Comparison of ENCODE assay signal across 8 mouse cellular contexts in genomic region chr19:6235084-6236052, GRCm38 (mm10). TPM values are rescaled to one million over a fixed set of nuclear protein-coding genes. Genes with fewer than 3 reads are reported as not detected.
DNase-seq lines count a peak whose midpoint lies in the region; ATAC-seq and TF ChIP-seq lines count a peak whose summit lies in the region.

Ppp2r5b (minus strand) TSS chr19:6235872.

- 4% methylated on average over 45 of the region's 48 CpGs for WGBS in heart, embryonic 12.5 days
- 2% methylated on average over 48 of the region's 48 CpGs for WGBS in kidney, postnatal 0 days
- 5% methylated on average over 48 of the region's 48 CpGs for WGBS in liver, embryonic 11.5 days
- 3% methylated on average over 48 of the region's 48 CpGs for WGBS in stomach, embryonic 14.5 days

- peaks cover 68% of the 10 kb centered on the region for H3K4me1 ChIP-seq in erythroblast, embryonic 14.5 days (ENCODE audit: control insufficient read depth)
- peaks cover 20% of the 10 kb centered on the region for H3K4me1 ChIP-seq in heart, embryonic 12.5 days (replicated peaks)
- peaks cover 15% of the 10 kb centered on the region for H3K4me1 ChIP-seq in kidney, postnatal 0 days (replicated peaks; ENCODE audit: insufficient read depth, low read length)
- peaks cover 22% of the 10 kb centered on the region for H3K4me1 ChIP-seq in liver, embryonic 11.5 days (replicated peaks; ENCODE audit: control insufficient read depth, insufficient read depth, low read length)
- H3K4me1 ChIP-seq in stomach, embryonic 14.5 days (ENCODE audit: control insufficient read depth, insufficient read depth, low read length) = peaks cover 13% of the 10 kb centered on the region

- peak; percentile 93 for ATAC-seq in heart, embryonic 12.5 days (ENCODE audit: insufficient number of reproducible peaks, low FRiP score)
- ATAC-seq in kidney, postnatal 0 days (replicated peaks; ENCODE audit: low FRiP score, low read depth) = peak; percentile 89
- ATAC-seq in liver, embryonic 11.5 days (replicated peaks; ENCODE audit: low FRiP score) = peak; percentile 91
- ATAC-seq in stomach, embryonic 14.5 days (ENCODE audit: insufficient number of reproducible peaks, insufficient read depth, low FRiP score, low read depth) = peak; percentile 91

- peak within 1 kb of the TSS; percentile 96 for H3K27ac ChIP-seq in heart, embryonic 12.5 days (ENCODE audit: poor library complexity, severe bottlenecking)
- peak within 1 kb of the TSS; percentile 94 for H3K27ac ChIP-seq in kidney, postnatal 0 days
- peak within 1 kb of the TSS; percentile 98 for H3K27ac ChIP-seq in liver, embryonic 11.5 days (ENCODE audit: low read depth, low read length)
- H3K27ac ChIP-seq in stomach, embryonic 14.5 days (ENCODE audit: low read length) = peak within 1 kb of the TSS; percentile 95

- H3K4me3 ChIP-seq in C2C12 (ENCODE audit: insufficient read depth, poor library complexity, severe bottlenecking) = peak within 1 kb of the TSS; percentile 66
- H3K4me3 ChIP-seq in erythroblast, embryonic 14.5 days (replicated peaks) = peak within 1 kb of the TSS; percentile 82
- peak within 1 kb of the TSS; percentile 93 for H3K4me3 ChIP-seq in heart, embryonic 12.5 days
- peak within 1 kb of the TSS; percentile 76 for H3K4me3 ChIP-seq in kidney, postnatal 0 days (replicated peaks; ENCODE audit: low read depth, low read length)
- peak within 1 kb of the TSS; percentile 59 for H3K4me3 ChIP-seq in liver, embryonic 11.5 days (ENCODE audit: low read depth, low read length)
- peak within 1 kb of the TSS; percentile 73 for H3K4me3 ChIP-seq in stomach, embryonic 14.5 days (ENCODE audit: low read depth, low read length)

- H3K27me3 ChIP-seq in C2C12 (ENCODE audit: control insufficient read depth, insufficient read depth, insufficient read length) = no peaks in the 10 kb centered on the region
- no peaks in the 10 kb centered on the region for H3K27me3 ChIP-seq in erythroblast, embryonic 14.5 days (ENCODE audit: control insufficient read depth)
- no peaks in the 10 kb centered on the region for H3K27me3 ChIP-seq in heart, embryonic 12.5 days (replicated peaks)
- no peaks in the 10 kb centered on the region for H3K27me3 ChIP-seq in kidney, postnatal 0 days (ENCODE audit: insufficient read depth, low read length)
- H3K27me3 ChIP-seq in liver, embryonic 11.5 days (replicated peaks; ENCODE audit: control insufficient read depth, insufficient read depth, low read length) = no peaks in the 10 kb centered on the region
- no peaks in the 10 kb centered on the region for H3K27me3 ChIP-seq in stomach, embryonic 14.5 days (ENCODE audit: control insufficient read depth, insufficient read depth, low read length)

- peak within 1 kb of the TSS; percentile 73 for H3ac ChIP-seq in C2C12 (ENCODE audit: control insufficient read depth, insufficient read length, low read depth)

- H3K79me2 ChIP-seq in C2C12 (ENCODE audit: control insufficient read depth, insufficient read depth) = peaks cover 6% of the 10 kb centered on the region

- peak within 1 kb of the TSS; percentile 89 for H3K9ac ChIP-seq in heart, embryonic 12.5 days
- H3K9ac ChIP-seq in kidney, postnatal 0 days (ENCODE audit: low read depth, low read length) = peak within 1 kb of the TSS; percentile 85
- peak within 1 kb of the TSS; percentile 88 for H3K9ac ChIP-seq in liver, embryonic 11.5 days (ENCODE audit: low read depth, low read length)
- peak within 1 kb of the TSS; percentile 68 for H3K9ac ChIP-seq in stomach, embryonic 14.5 days (replicated peaks; ENCODE audit: low read depth, low read length)

- peak; percentile 30 for TF ChIP-seq CTCF in C2C12 (IDR thresholded peaks at IDR 0.05; ENCODE audit: control insufficient read depth, insufficient read depth, insufficient read length)
- peak; percentile 21; the same call in 1 of the 2 replicates for TF ChIP-seq CTCF in brain, embryonic 14.5 days (IDR thresholded peaks at IDR 0.05; ENCODE audit: borderline replicate concordance, extremely low read depth, insufficient read depth, insufficient read length)
- TF ChIP-seq CTCF in kidney, postnatal 0 days (IDR thresholded peaks at IDR 0.05; ENCODE audit: low read depth) = peak; percentile 61

- H3K79me3 ChIP-seq in C2C12 (ENCODE audit: low read depth) = no peaks in the 10 kb centered on the region

- DNase-seq in brain, embryonic 14.5 days (ENCODE audit: low read depth) = peak; percentile 97
- DNase-seq in kidney, postnatal 0 days (ENCODE audit: low spot score) = peak; percentile 95
- DNase-seq in liver, embryonic 11.5 days (ENCODE audit: low spot score) = peak; percentile 89
- peak; percentile 94 for DNase-seq in naive thymus-derived CD4-positive, alpha-beta T cell, adult 2 months (ENCODE audit: low read depth)

- TF ChIP-seq POLR2A in brain, embryonic 14.5 days (IDR thresholded peaks at IDR 0.05; ENCODE audit: borderline replicate concordance, extremely low read depth, insufficient read depth, insufficient read length, poor library complexity, severe bottlenecking) = peak; percentile 86

- H3K36me3 ChIP-seq in C2C12 (ENCODE audit: control insufficient read depth, insufficient read depth) = peaks cover 4% of the 10 kb centered on the region
- peaks cover 11% of the 10 kb centered on the region for H3K36me3 ChIP-seq in erythroblast, embryonic 14.5 days (ENCODE audit: control insufficient read depth)
- peaks cover 33% of the 10 kb centered on the region for H3K36me3 ChIP-seq in heart, embryonic 12.5 days
- H3K36me3 ChIP-seq in kidney, postnatal 0 days (ENCODE audit: insufficient read depth, low read length) = peaks cover 14% of the 10 kb centered on the region; the same call in 1 of the 2 replicates
- H3K36me3 ChIP-seq in liver, embryonic 11.5 days (ENCODE audit: control insufficient read depth, insufficient read depth, low read length) = peaks cover 2% of the 10 kb centered on the region; the same call in 1 of the 2 replicates
- peaks cover 16% of the 10 kb centered on the region for H3K36me3 ChIP-seq in stomach, embryonic 14.5 days (ENCODE audit: control insufficient read depth, insufficient read depth, low read length)

- no peaks in the 10 kb centered on the region for H3K9me3 ChIP-seq in erythroblast, embryonic 14.5 days (ENCODE audit: control insufficient read depth, low read length)
- H3K9me3 ChIP-seq in heart, embryonic 12.5 days (replicated peaks) = no peaks in the 10 kb centered on the region
- no peaks in the 10 kb centered on the region for H3K9me3 ChIP-seq in kidney, postnatal 0 days (replicated peaks; ENCODE audit: low read length)
- H3K9me3 ChIP-seq in liver, embryonic 11.5 days (ENCODE audit: control insufficient read depth, low read length) = no peaks in the 10 kb centered on the region
- no peaks in the 10 kb centered on the region for H3K9me3 ChIP-seq in stomach, embryonic 14.5 days (ENCODE audit: control insufficient read depth, low read depth, low read length)

- H3K4me2 ChIP-seq in heart, embryonic 12.5 days = peak within 1 kb of the TSS; percentile 94
- H3K4me2 ChIP-seq in kidney, postnatal 0 days (ENCODE audit: low read length) = peak within 1 kb of the TSS; percentile 76
- peak within 1 kb of the TSS; percentile 80 for H3K4me2 ChIP-seq in liver, embryonic 11.5 days
- H3K4me2 ChIP-seq in stomach, embryonic 14.5 days (replicated peaks; ENCODE audit: low read depth, low read length) = peak within 1 kb of the TSS; percentile 83

TF ChIP-seq in C2C12, 6 proteins besides CTCF, POLR2A, EP300 and RAD21:
- TF ChIP-seq CEBPB (IDR thresholded peaks at IDR 0.05; ENCODE audit: low read depth) (no peak), USF1 (IDR thresholded peaks at IDR 0.05; ENCODE audit: low read depth) (no peak), FOSL1 (IDR thresholded peaks at IDR 0.05; ENCODE audit: insufficient read depth, low read length, poor library complexity, severe bottlenecking) (no peak), MAX (IDR thresholded peaks at IDR 0.05) (no peak)

RNA-seq across cellular contexts. Expression of gene Ppp2r5b, which starts in this region (rescaled TPM):
- polyA plus RNA-seq in C2C12 (2012; fragmentation: generic; extraction: Trizol) = 25.3 TPM
- 121 and 133 TPM in 2 replicates for polyA plus RNA-seq in brain, embryonic 14.5 days (2012; rRNA removed)
- 2.8 and 3.0 TPM in 2 replicates for polyA plus RNA-seq in erythroblast, embryonic 14.5 days (2012)
- polyA plus RNA-seq in heart, embryonic 12.5 days (2016; fragmentation: Nextera tagmentation; extraction: Ambion mirVana) = 29.8 and 31.0 TPM in 2 replicates
- 19.9 and 20.4 TPM in 2 replicates for polyA plus RNA-seq in kidney, postnatal 0 days (2015; fragmentation: Nextera tagmentation; extraction: Ambion mirVana)
- 10.5 and 12.0 TPM in 2 replicates for polyA plus RNA-seq in liver, embryonic 11.5 days (2014; fragmentation: Nextera tagmentation; extraction: Ambion mirVana)
- polyA plus RNA-seq in stomach, embryonic 14.5 days (2014; fragmentation: Nextera tagmentation; extraction: Ambion mirVana) = 22.1 and 23.5 TPM in 2 replicates

Comparison
In these comparisons a context has a peak if more than half of its experiments do, and no peak if none do; other contexts are left out.
1. Peak in every context shown above with its lines: DNase-seq, ATAC-seq, H3K4me3 ChIP-seq and H3K27ac ChIP-seq.